Mouse (Mus musculus): ENCODE data around the gene Etv5.

Etv5 gene

GRCm38 (mm10) chr16:22341236-22341671 lies 98.3 kb downstream of the Etv5 start:
- DNase-seq (ENCODE audit: low read depth), result no peak

GRCm38 (mm10) chr16:22335781-22336180 lies 103.7 kb downstream of the Etv5 start:
- no peak for DNase-seq (ENCODE audit: low read depth)
